Comparison of ENCODE assay signal across 22 mouse cellular contexts in the genomic region with DNA sequence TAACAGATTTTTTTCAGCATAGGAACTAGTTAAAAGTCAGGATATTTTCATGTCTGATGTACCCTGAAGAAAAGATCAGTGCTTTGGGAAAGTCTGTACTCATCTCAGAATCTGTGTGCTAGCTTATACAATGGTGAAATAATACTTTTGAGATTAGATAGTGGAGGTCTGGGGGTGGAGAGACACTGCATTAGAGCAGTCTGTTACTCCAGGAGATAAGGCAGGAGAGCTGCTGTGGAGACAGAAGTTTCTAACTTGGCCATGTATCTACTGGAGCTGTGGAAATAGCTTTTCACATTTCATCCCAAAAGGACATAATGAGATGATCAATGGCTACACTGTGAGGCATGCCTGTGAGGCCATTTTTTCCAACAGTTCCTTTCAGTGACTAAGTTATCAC. TPM values are rescaled to one million over a fixed set of nuclear protein-coding genes. Genes with fewer than 3 reads are reported as not detected.
"Had no signal": no experiment of that assay in that cellular context is flagged by ENCODE, and none has a peak within 500 bp of the region (broad histone marks: within the 10 kb centered on the region; RNA-seq: fewer than 3 reads in every experiment).

No protein-coding gene starts in this region.

- H3K4me3 ChIP-seq: lung, embryonic 15.5 days; megakaryocyte, embryonic 14.5 days; midbrain, embryonic 13.5 days; midbrain, embryonic 15.5 days; neural tube, embryonic 12.5 days; stomach, embryonic 15.5 days had no signal

- H3K27ac ChIP-seq: lung, embryonic 15.5 days; macrophage; midbrain, embryonic 13.5 days; midbrain, embryonic 15.5 days; neural tube, embryonic 12.5 days; stomach, embryonic 15.5 days; stomach, postnatal 0 days had no signal

- H3K27me3 ChIP-seq: lung, embryonic 15.5 days; megakaryocyte, embryonic 14.5 days; midbrain, embryonic 13.5 days; midbrain, embryonic 15.5 days; neural tube, embryonic 12.5 days; stomach, embryonic 15.5 days had no signal

- H3K4me1 ChIP-seq: lung, embryonic 15.5 days; midbrain, embryonic 13.5 days; midbrain, embryonic 15.5 days; neural tube, embryonic 12.5 days; stomach, embryonic 15.5 days had no signal

- DNase-seq: liver, postnatal 0 days; lung, adult 2 months; lung, postnatal 14 days; lung, postnatal 36 days; right cerebral cortex, postnatal 14 days; thymus, adult 2 months; thymus, postnatal 36 days had no signal

- ATAC-seq: liver, postnatal 0 days; lung, postnatal 0 days; midbrain, embryonic 13.5 days; midbrain, embryonic 15.5 days had no signal

- H3K4me2 ChIP-seq: lung, embryonic 15.5 days; midbrain, embryonic 11.5 days; midbrain, embryonic 13.5 days; midbrain, embryonic 15.5 days; neural tube, embryonic 12.5 days; stomach, embryonic 15.5 days had no signal

- H3K9ac ChIP-seq: liver, postnatal 0 days; lung, embryonic 15.5 days; midbrain, embryonic 13.5 days; midbrain, embryonic 15.5 days; neural tube, embryonic 12.5 days; stomach, embryonic 15.5 days had no signal

- H3K9me3 ChIP-seq: lung, embryonic 15.5 days; midbrain, embryonic 15.5 days; stomach, embryonic 15.5 days had no signal

- H3K36me3 ChIP-seq: lung, embryonic 15.5 days; midbrain, embryonic 13.5 days; midbrain, embryonic 15.5 days; neural tube, embryonic 12.5 days; stomach, embryonic 15.5 days had no signal

RNA-seq across cellular contexts. Expression of a gene that starts 17.0 kb away (rescaled TPM):
- polyA plus RNA-seq: liver, postnatal 0 days; macrophage had no signal

RNA-seq across cellular contexts. Expression of a gene that starts 17.9 kb away (rescaled TPM):
- total RNA-seq: megakaryocyte progenitor cell, adult 5-6 weeks; midbrain, postnatal 0 days; monocyte, adult 5-6 weeks; neutrophil, adult 5-6 weeks had no signal
- polyA plus RNA-seq: liver, postnatal 0 days; lung, embryonic 15.5 days; macrophage; spleen, adult 2 months; stomach, embryonic 15.5 days had no signal
